Mouse (Mus musculus) liver, postnatal 0 days (tissue): Measurements from ENCODE around the gene Ms4a15. TPM values are rescaled to one million over a fixed set of nuclear protein-coding genes. Genes with fewer than 3 reads are reported as not detected.
A peak's percentile ranks its signal among the peaks of the same experiment; 100 is the strongest.

ENCODE experiments used
- ATAC-seq: fragments of 200-750 bp; cut with Nextera tagmentation; 2 replicates; pipeline ENCODE4 v1.8.0; 2017; ENCODE audit warnings: mild to moderate bottlenecking, moderate library complexity
- DNase-seq: peaks from one replicate; pipeline ENCODE4 v3.0.0-alpha.2; 2016
- H3K27ac ChIP-seq: fragments of 300-500 bp; sonication (generic); 2 replicates; pipeline ENCODE4 v1.5.1; 2014; ENCODE audit warnings: antibody characterized with exemption, moderate library complexity, mild to moderate bottlenecking, low read depth
- H3K27me3 ChIP-seq: fragments of 300-500 bp; sonication (generic); 2 replicates; pipeline ENCODE4 v1.6.1; 2014; ENCODE audit warnings: low read length, control low read depth, mixed read lengths; ENCODE audit not compliant: insufficient read depth
- H3K36me3 ChIP-seq: fragments of 300-500 bp; sonication (generic); replicated peaks from 2 replicates; pipeline ENCODE4 v1.6.1; 2014; ENCODE audit warnings: mild to moderate bottlenecking, control low read depth, low read length, moderate library complexity, mixed read lengths; ENCODE audit not compliant: insufficient read depth
- H3K4me1 ChIP-seq: fragments of 300-500 bp; sonication (generic); 2 replicates; pipeline ENCODE4 v1.6.1; 2014; ENCODE audit warnings: antibody characterized with exemption, mild to moderate bottlenecking, control low read depth; ENCODE audit not compliant: insufficient read depth
- H3K4me2 ChIP-seq: fragments of 300-500 bp; sonication (generic); 2 replicates; pipeline ENCODE4 v1.6.1; 2014; ENCODE audit warnings: low read depth, mild to moderate bottlenecking, low read length, moderate library complexity, mixed read lengths
- H3K4me3 ChIP-seq: fragments of 300-500 bp; sonication (generic); 2 replicates; pipeline ENCODE4 v1.5.1; 2014; ENCODE audit warnings: low read depth, low read length
- H3K9ac ChIP-seq: fragments of 300-500 bp; sonication (generic); replicated peaks from 2 replicates; pipeline ENCODE4 v1.6.1; 2014; ENCODE audit warnings: mild to moderate bottlenecking, moderate library complexity
- H3K9me3 ChIP-seq: fragments of 300-500 bp; sonication (generic); 2 replicates; pipeline ENCODE4 v1.6.1; 2016; ENCODE audit warnings: mild to moderate bottlenecking, control low read depth, low read length, mixed read lengths
- CTCF ChIP-seq: sonication (generic); IDR thresholded peaks from 2 replicates; pipeline ENCODE4 v1.5.1; 2016; ENCODE audit warnings: antibody characterized with exemption, low read depth
- EP300 ChIP-seq: IDR thresholded peaks from 2 replicates; pipeline ENCODE4 v1.6.1; 2016; ENCODE audit warnings: antibody characterized with exemption, low read depth, mild to moderate bottlenecking
- WGBS: fragments of 180-500 bp; shearing (Covaris S2); extraction: QIAGEN DNeasy Blood & Tissue Kit; methylation state at CpG from one replicate; pipeline ENCODE4 v1.1.7; 2014; ENCODE audit not compliant: insufficient replicate concordance; 5-methylcytosine and 5-hydroxymethylcytosine counted together
- polyA plus RNA-seq: library from polyadenylated mRNA; unstranded; fragments of >200 nt; fragmentation: Nextera tagmentation; extraction: Ambion mirVana; gene quantifications from 2 replicates; pipeline ENCODE4 v1.2.1, GENCODE M21; 2015

Gene Ms4a15
- polyA plus RNA-seq, 1 experiment from 2014 or later: not detected

DNA sequence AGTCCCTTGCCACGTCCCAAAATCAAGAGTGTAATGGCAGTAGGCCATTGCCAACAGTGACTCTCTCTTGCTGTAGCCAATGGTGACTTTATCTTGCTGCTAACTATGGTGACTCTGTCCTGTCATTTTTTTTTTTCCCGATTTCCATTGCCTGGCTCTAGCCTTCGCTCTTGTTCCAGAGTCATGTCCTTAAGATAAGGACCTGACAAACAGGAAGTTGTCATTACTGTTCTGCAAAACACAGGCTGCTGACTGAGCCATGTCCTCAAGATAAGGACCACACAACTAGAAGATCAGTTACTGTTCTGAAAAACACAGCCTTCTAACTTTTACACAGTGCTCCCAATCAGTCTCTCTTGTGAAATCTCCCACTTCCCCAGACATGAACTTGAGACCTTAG lies 22.6 kb downstream of the Ms4a15 start:
- Histone ChIP-seq H3K4me2 (no peak overlapping the region), H3K9me3 (no peaks in the 10 kb centered on the region; the same call in 1 of the 2 replicates), H3K4me3 (no peak overlapping the region), H3K9ac (no peak overlapping the region), H3K36me3 (no peaks in the 10 kb centered on the region), H3K27me3 (no peaks in the 10 kb centered on the region), H3K27ac (no peak overlapping the region), H3K4me1 (no peaks in the 10 kb centered on the region; the same call in 1 of the 2 replicates)
- 32% methylated on average over 3 of the region's 3 CpGs for WGBS
- peak; percentile 45; the same call in 1 of the 2 replicates for ATAC-seq
- TF ChIP-seq EP300 (peak; percentile 69), CTCF (no peak)
- DNase-seq: no peak

DNA sequence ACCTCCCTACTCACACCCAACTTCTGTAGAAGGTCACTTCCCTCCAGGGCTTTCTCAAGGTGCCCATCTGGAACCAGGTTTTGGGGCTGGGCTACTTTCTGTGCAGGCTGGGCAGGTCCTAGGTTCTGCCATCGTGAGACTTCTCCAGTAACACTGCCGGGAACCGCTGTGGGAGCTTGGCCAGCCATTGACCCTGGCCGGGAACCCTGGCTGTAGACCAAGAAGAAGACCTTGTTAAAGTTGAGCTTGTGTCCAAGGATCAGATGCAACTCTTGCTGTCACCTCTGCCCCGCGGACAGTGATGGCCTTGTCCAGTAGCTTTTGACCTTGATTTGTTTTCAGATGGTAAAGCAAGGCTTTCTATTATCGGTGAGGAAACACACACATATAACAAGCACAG lies 24.5 kb downstream of the Ms4a15 start:
- no peak overlapping the region for H3K4me2 ChIP-seq
- H3K36me3 ChIP-seq: no peaks in the 10 kb centered on the region
- no peaks in the 10 kb centered on the region; the same call in 1 of the 2 replicates for H3K4me1 ChIP-seq
- no peak overlapping the region for H3K9ac ChIP-seq
- no peak overlapping the region for H3K27ac ChIP-seq
- no peak for DNase-seq
- no peaks in the 10 kb centered on the region for H3K27me3 ChIP-seq
- H3K9me3 ChIP-seq: no peaks in the 10 kb centered on the region; the same call in 1 of the 2 replicates
- TF ChIP-seq CTCF (no peak), EP300 (no peak)
- H3K4me3 ChIP-seq: no peak overlapping the region
- 79% methylated on average over 7 of the region's 7 CpGs for WGBS
- no peak for ATAC-seq

DNA sequence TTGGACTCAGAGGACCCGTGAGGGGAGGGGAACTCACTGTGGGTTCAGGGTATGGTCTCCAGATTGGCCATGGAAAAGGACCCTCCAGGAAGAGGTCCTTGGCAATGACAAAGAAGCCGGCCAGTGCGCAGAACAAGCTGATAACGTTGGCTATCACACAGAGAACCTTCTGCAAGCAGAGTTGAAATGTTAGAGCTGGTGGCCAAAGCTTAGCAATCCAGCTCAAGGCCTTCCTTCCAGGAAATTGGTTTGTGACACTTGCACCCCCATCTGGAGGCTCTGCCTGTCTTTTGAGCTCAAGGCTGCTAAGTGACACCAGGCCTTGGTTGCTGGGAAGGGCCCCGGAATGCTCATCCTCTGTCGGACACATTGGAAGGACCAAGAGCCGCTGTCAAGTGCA lies 27.3 kb downstream of the Ms4a15 start:
- H3K27me3 ChIP-seq: no peaks in the 10 kb centered on the region
- H3K4me1 ChIP-seq: no peaks in the 10 kb centered on the region; the same call in 1 of the 2 replicates
- no peak overlapping the region for H3K9ac ChIP-seq
- no peak for TF ChIP-seq EP300
- TF ChIP-seq CTCF: no peak
- no peak for DNase-seq
- H3K9me3 ChIP-seq: no peaks in the 10 kb centered on the region
- H3K27ac ChIP-seq: no peak overlapping the region
- H3K36me3 ChIP-seq: no peaks in the 10 kb centered on the region
- no peak overlapping the region for H3K4me3 ChIP-seq
- H3K4me2 ChIP-seq: no peak overlapping the region
- WGBS: 74% methylated on average over 7 of the region's 7 CpGs
- ATAC-seq: no peak

DNA sequence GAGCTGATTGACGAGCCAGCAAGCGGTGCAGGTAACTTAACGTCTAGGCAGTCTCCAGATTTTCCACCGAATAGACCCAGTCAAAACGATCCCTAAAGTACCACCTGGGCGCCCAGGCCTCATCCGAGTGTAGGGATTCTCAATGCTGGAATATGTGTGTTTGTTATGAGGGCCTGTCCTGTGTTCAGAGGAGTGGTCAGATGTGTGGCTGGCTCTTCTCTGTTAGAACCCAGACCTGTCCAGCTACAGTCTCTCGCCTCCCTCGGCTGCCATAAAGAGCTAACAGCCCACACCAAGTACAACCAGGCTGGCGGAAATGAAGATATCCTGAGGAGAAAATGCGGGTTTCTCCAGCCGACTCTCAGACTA lies 33.1 kb downstream of the Ms4a15 start:
- H3K27ac ChIP-seq: no peak overlapping the region
- no peaks in the 10 kb centered on the region for H3K27me3 ChIP-seq
- ATAC-seq (no peak), DNase-seq (no peak)
- no peak overlapping the region for H3K9ac ChIP-seq
- no peaks in the 10 kb centered on the region for H3K4me1 ChIP-seq
- H3K36me3 ChIP-seq: no peaks in the 10 kb centered on the region
- no peaks in the 10 kb centered on the region for H3K9me3 ChIP-seq
- WGBS: 41% methylated on average over 12 of the region's 12 CpGs
- no peak overlapping the region for H3K4me2 ChIP-seq
- no peak for TF ChIP-seq CTCF
- TF ChIP-seq EP300: no peak
- no peak overlapping the region for H3K4me3 ChIP-seq

DNA sequence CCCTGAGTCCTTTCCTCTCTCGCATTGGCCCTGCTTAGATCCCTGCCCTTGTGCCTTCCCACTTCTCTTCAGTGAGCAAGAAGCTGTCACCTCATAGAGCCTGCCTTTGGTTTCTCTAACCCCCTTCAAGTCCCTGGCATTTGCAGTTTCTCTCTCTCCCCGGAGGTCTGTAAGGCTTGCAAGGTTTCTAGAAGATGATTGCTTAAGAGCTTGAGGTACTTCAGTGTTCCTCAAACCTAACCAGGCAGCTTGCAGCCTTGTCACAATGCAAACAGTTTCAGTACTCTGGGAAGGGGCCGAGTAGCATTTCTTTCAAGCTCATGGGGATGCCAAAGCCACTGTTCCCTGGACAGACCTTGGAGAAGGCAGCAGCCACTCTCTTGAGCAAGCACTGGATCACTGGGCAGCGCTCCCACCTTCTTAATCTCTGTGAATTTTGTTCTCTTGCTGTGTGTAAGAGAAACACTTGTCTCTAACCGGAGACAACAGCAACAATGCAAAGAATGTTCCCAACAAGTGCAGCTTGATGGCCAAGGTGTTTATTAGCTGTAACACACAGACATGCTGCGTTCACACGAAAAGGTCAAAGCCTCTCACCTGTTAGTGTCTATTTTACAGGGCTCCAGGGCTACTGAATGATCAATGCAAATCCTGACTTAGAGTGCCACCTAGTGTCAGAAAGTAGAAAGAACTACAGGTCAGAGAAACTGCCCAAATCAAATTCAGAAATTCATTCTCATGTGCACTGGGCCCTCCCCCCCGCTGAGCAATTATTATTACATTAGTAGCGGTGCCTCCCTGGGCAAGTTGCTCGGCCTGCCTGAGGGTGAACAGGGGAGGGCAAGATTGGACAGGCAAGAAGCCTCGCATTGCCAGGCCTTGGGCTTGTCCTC lies 33.7 kb downstream of the Ms4a15 start:
- Histone ChIP-seq H3K4me3 (no peak overlapping the region), H3K27me3 (no peaks in the 10 kb centered on the region), H3K4me1 (no peaks in the 10 kb centered on the region), H3K36me3 (no peaks in the 10 kb centered on the region), H3K4me2 (no peak overlapping the region; the same call in 1 of the 2 replicates), H3K9ac (no peak overlapping the region), H3K9me3 (no peaks in the 10 kb centered on the region), H3K27ac (no peak overlapping the region)
- no peak for DNase-seq
- WGBS: 23% methylated on average over 11 of the region's 11 CpGs
- ATAC-seq: peak; percentile 56
- TF ChIP-seq EP300 (no peak), CTCF (peak; percentile 83)

DNA sequence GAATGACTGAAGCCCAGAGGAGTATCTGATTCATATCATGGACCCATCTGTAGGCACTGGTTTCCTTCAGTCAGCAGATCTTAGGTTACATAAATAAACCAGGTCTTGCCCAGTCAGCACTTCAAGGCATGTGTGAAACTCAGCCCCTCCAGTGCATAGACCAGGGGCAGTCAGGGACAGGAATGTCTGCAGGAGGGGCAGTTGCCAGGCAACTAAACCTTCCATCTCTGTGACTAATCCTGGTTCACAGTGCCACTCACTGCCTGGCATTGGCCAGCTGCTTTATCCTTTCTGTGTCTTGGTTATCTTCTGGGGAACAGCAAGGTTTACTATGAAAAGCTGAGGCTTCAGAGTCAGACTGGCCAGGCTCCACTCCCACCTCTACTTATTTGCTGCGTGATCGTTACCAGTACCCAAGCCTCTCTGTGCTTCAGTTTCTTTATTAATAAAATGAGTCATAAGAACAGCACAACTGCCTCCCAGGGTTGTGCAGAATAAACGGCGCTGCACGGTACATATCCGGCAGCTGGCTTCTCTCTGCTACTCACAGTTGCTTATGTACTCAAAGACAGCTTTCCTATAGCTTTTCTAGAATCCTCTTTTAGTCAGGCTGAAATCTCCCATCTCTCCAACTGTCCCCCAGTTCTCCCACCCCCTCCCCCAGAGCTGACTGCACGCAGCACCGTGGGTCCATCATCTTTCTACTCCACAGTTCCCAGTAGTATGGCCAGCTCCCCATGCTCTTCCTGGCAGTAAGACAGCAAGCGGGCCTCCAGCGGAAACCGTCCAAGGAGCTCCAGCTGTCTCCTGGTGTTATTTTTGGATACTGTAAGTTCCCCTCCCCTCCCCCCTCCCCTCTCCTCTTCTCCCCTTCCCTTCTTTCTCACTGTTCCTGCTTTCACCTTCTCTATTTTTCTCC lies 40.8 kb downstream of the Ms4a15 start:
- TF ChIP-seq CTCF: no peak
- TF ChIP-seq EP300: no peak
- DNase-seq: no peak
- no peak overlapping the region for H3K4me3 ChIP-seq
- H3K4me2 ChIP-seq: no peak overlapping the region
- 57% methylated on average over 11 of the region's 11 CpGs for WGBS
- peak overlapping the region; percentile 29; the same call in 1 of the 2 replicates for H3K27ac ChIP-seq
- no peak for ATAC-seq
- H3K9me3 ChIP-seq: no peaks in the 10 kb centered on the region
- H3K9ac ChIP-seq: 0 out of 2 replicates have a peak overlapping the region, but pooled peaks have one; percentile 1
- H3K36me3 ChIP-seq: no peaks in the 10 kb centered on the region
- H3K27me3 ChIP-seq: peaks cover 3% of the 10 kb centered on the region; the same call in 1 of the 2 replicates
- peaks cover 10% of the 10 kb centered on the region for H3K4me1 ChIP-seq
